Mouse (Mus musculus) stomach, postnatal 0 days (tissue): ENCODE measurements around the gene Camsap1.

Experiments
- CTCF ChIP-seq: IDR thresholded peaks from 2 replicates; pipeline ENCODE4 v1.5.1; 2016; ENCODE audit warnings: antibody characterized with exemption, low read depth, mild to moderate bottlenecking, moderate library complexity
- EP300 ChIP-seq: optimal IDR thresholded peaks from 2 replicates; pipeline ENCODE3; 2016; ENCODE audit warnings: antibody characterized with exemption

GRCm38 (mm10) chr2:25970426-25970825, 12.7 kb downstream of the Camsap1 start:
- TF ChIP-seq EP300, result no peak
- no peak for TF ChIP-seq CTCF
